Mouse (Mus musculus) hindbrain, embryonic 13.5 days (tissue): Measurements from ENCODE around the gene Ublcp1. TPM values are rescaled to one million over a fixed set of nuclear protein-coding genes. Genes with fewer than 3 reads are reported as not detected.

ENCODE experiments used
- ATAC-seq: fragments of 200-750 bp; cut with Nextera tagmentation; 2 replicates; pipeline ENCODE4 v1.8.0; 2017; ENCODE audit warnings: moderate TSS enrichment; ENCODE audit not compliant: low FRiP score
- H3K27ac ChIP-seq: fragments of 300-500 bp; sonication (generic); 2 replicates; pipeline ENCODE4 v1.5.1; 2015; ENCODE audit warnings: inconsistent platforms, mild to moderate bottlenecking, moderate library complexity
- H3K27me3 ChIP-seq: fragments of 300-500 bp; sonication (generic); 2 replicates; pipeline ENCODE4 v1.6.1; 2015; ENCODE audit warnings: mild to moderate bottlenecking, inconsistent platforms
- H3K36me3 ChIP-seq: fragments of 300-500 bp; sonication (generic); 2 replicates; pipeline ENCODE4 v1.6.1; 2015; ENCODE audit warnings: mild to moderate bottlenecking, inconsistent platforms
- H3K4me1 ChIP-seq: fragments of 300-500 bp; sonication (generic); replicated peaks from 2 replicates; pipeline ENCODE4 v1.6.1; 2015; ENCODE audit warnings: inconsistent platforms
- H3K4me2 ChIP-seq: fragments of 300-500 bp; sonication (generic); 2 replicates; pipeline ENCODE4 v1.6.1; 2015; ENCODE audit warnings: inconsistent platforms, mild to moderate bottlenecking, moderate library complexity
- H3K4me3 ChIP-seq: fragments of 300-500 bp; sonication (generic); 2 replicates; pipeline ENCODE4 v1.5.1; 2015; ENCODE audit warnings: mild to moderate bottlenecking, inconsistent platforms
- H3K9ac ChIP-seq: fragments of 300-500 bp; sonication (generic); 2 replicates; pipeline ENCODE4 v1.6.1; 2015; ENCODE audit warnings: mild to moderate bottlenecking, inconsistent platforms
- H3K9me3 ChIP-seq: fragments of 300-500 bp; sonication (generic); 2 replicates; pipeline ENCODE4 v1.6.1; 2016; ENCODE audit warnings: inconsistent platforms
- WGBS: fragments of 180-500 bp; shearing (Covaris S2); methylation state at CpG from one replicate; pipeline ENCODE4 v1.1.7; 2015; 5-methylcytosine and 5-hydroxymethylcytosine counted together
- polyA plus RNA-seq: library from polyadenylated mRNA; unstranded; fragments of >200 nt; fragmentation: Nextera tagmentation; extraction: Ambion mirVana; gene quantifications from 2 replicates; pipeline ENCODE4 v1.2.1, GENCODE M21; 2015

Ublcp1 gene
- polyA plus RNA-seq, 1 experiment from 2014 or later, result 60.1 TPM

DNA sequence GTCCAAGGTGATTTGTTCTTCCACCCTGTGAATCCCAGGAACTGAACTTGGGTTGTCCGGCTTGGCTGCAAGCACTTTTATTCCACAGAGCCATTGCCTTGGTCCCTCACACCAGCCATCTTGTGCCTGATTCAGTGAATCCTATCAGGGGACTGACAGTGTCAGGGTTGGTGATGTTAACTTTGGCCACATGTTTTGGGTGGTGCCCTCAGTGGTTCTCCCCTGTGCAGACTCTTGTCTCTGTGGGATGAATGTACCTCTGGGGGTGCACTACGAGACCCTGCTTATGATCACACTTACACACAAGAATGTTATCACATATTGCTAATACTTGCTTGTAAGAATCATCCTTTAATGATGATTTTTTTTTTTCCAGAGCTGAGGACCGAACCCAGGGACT, 40.3 kb downstream of the Ublcp1 start:
- Histone ChIP-seq H3K4me2 (no peak overlapping the region), H3K9me3 (no peaks in the 10 kb centered on the region), H3K9ac (no peak overlapping the region), H3K36me3 (no peaks in the 10 kb centered on the region), H3K27ac (no peak overlapping the region), H3K4me3 (no peak overlapping the region), H3K4me1 (no peaks in the 10 kb centered on the region), H3K27me3 (no peaks in the 10 kb centered on the region)
- no peak for ATAC-seq
- 90% methylated on average over 3 of the region's 3 CpGs for WGBS

DNA sequence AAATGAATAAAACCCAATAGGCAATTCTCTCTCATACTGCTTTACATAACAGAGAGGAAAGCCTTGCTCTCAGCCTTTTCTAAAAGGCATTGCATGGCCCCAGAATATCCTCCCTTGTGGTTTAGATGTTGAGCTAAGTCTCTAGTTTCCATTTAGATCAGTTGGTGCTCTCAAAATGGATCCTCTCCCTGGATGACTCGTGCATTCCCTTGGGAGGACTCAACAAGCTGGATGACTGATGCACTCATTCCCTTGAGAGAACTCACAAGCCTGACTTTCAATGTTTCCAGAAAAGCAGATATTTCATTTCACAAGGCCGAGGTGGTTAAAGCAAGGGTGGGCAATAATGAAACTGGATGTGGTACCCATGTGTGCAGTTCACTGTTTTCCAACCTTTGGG, 42.3 kb downstream of the Ublcp1 start:
- Histone ChIP-seq H3K4me2 (no peak overlapping the region), H3K36me3 (no peaks in the 10 kb centered on the region), H3K4me3 (no peak overlapping the region), H3K4me1 (peaks cover 11% of the 10 kb centered on the region), H3K27ac (no peak overlapping the region), H3K27me3 (no peaks in the 10 kb centered on the region), H3K9ac (no peak overlapping the region), H3K9me3 (no peaks in the 10 kb centered on the region)
- no peak for ATAC-seq
- 70% methylated on average over 2 of the region's 2 CpGs for WGBS

DNA sequence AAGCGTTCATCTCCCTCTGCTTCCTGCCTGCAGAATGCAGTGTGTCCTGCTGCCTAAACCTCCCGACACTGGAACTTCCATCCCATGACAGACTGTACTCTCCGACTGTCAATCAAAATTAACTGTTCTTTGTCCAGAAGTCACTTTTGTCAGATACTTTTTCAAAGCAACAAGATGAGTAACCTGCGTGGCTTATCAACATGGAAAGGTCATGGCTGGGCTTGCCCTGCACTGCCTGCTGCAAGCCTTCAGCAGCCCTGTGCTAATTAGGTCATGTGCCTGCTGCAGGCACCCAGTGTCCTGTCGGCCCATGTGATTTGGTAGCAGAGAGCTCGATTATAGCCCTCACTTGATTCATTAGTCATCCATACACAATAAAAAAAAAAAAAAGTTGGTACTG, 44.7 kb downstream of the Ublcp1 start:
- Histone ChIP-seq H3K4me2 (no peak overlapping the region), H3K36me3 (no peaks in the 10 kb centered on the region), H3K27me3 (no peaks in the 10 kb centered on the region), H3K4me1 (peaks cover 15% of the 10 kb centered on the region), H3K9me3 (no peaks in the 10 kb centered on the region), H3K9ac (no peak overlapping the region), H3K27ac (no peak overlapping the region), H3K4me3 (no peak overlapping the region)
- no peak for ATAC-seq
- WGBS, result 72% methylated on average over 6 of the region's 6 CpGs

DNA sequence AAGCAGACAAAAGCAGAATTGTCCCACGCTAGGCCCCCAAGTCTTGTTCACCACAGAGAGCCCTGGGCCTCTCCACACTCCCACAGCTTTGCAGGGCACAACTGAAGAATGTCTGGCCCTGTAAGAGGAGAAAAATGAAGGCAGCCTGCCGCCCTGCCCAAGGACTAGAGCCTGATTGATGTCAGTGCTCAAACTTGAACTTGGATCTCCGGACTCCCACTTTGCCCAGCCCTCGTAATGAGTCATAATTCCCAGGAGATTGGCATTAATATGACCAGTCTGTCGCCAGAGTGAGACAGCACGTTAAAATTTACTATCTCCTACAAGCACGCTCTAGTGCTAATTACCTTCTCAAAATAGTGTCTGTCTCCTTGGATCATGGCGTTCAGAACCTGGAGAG, 45.3 kb downstream of the Ublcp1 start:
- H3K4me1 ChIP-seq, result peaks cover 15% of the 10 kb centered on the region
- no peaks in the 10 kb centered on the region for H3K27me3 ChIP-seq
- H3K9ac ChIP-seq, result no peak overlapping the region
- H3K27ac ChIP-seq, result no peak overlapping the region
- no peaks in the 10 kb centered on the region for H3K9me3 ChIP-seq
- no peaks in the 10 kb centered on the region for H3K36me3 ChIP-seq
- 79% methylated on average over 8 of the region's 8 CpGs for WGBS
- H3K4me2 ChIP-seq, result no peak overlapping the region
- H3K4me3 ChIP-seq, result no peak overlapping the region
- no peak for ATAC-seq

DNA sequence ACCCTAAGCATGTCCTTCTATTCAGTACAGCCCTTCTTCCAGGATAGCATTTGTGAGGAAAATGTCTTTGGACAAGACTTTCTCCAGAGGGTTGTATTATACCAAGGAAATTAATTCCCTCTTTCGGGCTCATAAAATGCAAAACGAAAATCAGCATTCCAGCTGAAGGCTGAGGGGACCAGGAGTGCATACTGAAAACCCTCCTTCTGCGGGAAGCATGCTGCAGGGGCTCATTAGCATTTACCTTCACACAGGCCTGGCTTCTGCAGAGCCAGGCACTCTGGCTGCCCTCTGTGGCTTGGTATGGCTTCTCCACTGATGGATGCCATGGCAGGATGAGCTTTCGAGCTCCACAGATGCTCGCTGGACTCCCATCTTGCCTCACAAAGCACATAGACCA, 46.3 kb downstream of the Ublcp1 start:
- no peaks in the 10 kb centered on the region for H3K36me3 ChIP-seq
- 58% methylated on average over 5 of the region's 5 CpGs for WGBS
- no peak overlapping the region for H3K9ac ChIP-seq
- no peak for ATAC-seq
- H3K4me2 ChIP-seq, result no peak overlapping the region
- H3K4me3 ChIP-seq, result no peak overlapping the region
- peaks cover 15% of the 10 kb centered on the region for H3K4me1 ChIP-seq
- H3K27ac ChIP-seq, result peak overlapping the region; percentile 64
- H3K9me3 ChIP-seq, result no peaks in the 10 kb centered on the region
- H3K27me3 ChIP-seq, result no peaks in the 10 kb centered on the region

DNA sequence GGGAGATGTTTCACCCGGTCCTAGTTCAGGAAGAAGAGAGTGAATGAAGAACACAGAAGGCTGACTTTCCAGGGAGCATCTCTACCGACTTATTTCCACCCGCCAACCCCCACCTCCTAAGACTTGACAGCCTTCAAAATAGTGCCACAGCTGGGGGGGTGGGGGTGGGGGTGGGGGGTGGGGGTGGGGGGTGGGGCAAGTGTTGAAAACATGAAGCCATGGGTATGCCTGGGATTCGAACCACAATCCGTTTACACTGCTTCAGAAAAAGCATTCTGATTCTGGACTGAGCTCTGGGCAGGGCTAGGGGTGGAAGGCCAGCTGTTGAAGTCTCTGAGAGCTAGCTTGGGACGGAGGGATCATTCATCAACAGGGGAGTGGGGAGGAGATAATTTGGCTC, 47.0 kb downstream of the Ublcp1 start:
- H3K4me3 ChIP-seq, result no peak overlapping the region
- H3K4me1 ChIP-seq, result peaks cover 15% of the 10 kb centered on the region
- no peak overlapping the region for H3K9ac ChIP-seq
- no peak for ATAC-seq
- H3K27ac ChIP-seq, result peak overlapping the region; percentile 64; the same call in 1 of the 2 replicates
- no peak overlapping the region for H3K4me2 ChIP-seq
- no peaks in the 10 kb centered on the region for H3K27me3 ChIP-seq
- no peaks in the 10 kb centered on the region for H3K9me3 ChIP-seq
- H3K36me3 ChIP-seq, result no peaks in the 10 kb centered on the region
- 59% methylated on average over 6 of the region's 6 CpGs for WGBS

DNA sequence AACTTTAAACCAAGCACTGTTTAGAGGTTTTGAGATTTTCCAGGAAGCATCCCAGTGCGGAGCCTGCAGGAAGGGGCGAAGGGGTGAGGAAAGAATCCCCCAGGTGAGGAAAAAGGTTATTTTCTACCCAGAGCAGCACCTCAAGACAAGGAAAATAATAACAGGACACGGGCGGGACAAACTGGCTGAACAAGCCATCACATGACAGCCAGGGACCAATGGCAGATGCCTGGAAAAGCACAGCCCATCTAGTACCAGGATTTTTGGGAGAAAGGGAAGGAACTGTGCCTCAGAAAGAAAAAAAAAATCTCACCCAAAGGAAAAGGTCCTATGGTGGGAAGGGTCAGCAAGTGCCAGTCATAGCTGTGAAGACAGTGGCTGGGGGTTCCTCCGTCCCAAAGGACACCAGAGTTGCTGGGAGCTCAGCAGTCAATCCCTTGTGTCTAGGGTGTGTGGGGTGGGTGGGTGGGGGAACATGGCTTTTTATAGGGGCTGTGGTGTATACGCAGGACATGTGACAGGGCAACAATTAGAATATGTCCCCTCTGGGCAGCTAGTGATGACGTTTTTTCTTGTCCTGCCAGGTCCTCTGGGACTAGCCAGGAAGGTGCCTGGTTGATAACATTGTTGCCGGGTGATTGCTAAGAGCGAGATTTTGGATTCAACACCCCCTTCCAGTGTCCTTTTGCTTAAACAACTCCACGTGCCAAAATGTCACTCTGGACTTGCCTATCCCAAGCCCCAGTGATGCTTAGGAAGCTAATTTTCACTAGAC, 47.8 kb downstream of the Ublcp1 start:
- ATAC-seq, result no peak
- 74% methylated on average over 10 of the region's 10 CpGs for WGBS

DNA sequence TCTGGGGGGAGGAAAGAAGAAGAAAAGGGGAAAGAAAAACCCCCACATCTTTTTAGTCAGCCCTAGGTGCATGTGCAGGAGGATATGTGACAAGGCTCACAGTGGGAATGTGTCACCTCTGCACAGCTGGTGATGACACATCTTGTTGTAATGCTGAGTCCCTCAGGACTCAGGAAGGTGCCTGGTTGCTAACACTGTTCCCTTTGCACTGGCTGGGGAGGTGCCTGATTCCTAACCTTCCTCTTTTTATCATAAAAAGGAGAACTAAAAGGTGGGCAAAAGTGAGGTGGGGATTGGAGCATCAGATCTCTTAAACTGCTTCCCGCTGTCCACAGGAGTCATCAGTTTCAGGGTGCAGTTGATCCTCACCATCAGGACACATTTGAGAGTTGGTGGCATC, 52.9 kb downstream of the Ublcp1 start:
- no peak overlapping the region for H3K4me2 ChIP-seq
- H3K9ac ChIP-seq, result no peak overlapping the region
- H3K36me3 ChIP-seq, result no peaks in the 10 kb centered on the region
- 69% methylated on average over 1 of the region's 1 CpGs for WGBS
- no peak for ATAC-seq
- no peak overlapping the region for H3K4me3 ChIP-seq
- no peaks in the 10 kb centered on the region for H3K4me1 ChIP-seq
- H3K27ac ChIP-seq, result no peak overlapping the region
- H3K27me3 ChIP-seq, result no peaks in the 10 kb centered on the region
- no peaks in the 10 kb centered on the region for H3K9me3 ChIP-seq

More for the DNA sequence above, 47.8 kb downstream of the Ublcp1 start:
- Histone ChIP-seq H3K9me3 (no peaks in the 10 kb centered on the region), H3K27me3 (no peaks in the 10 kb centered on the region), H3K4me1 (peaks cover 15% of the 10 kb centered on the region), H3K36me3 (no peaks in the 10 kb centered on the region), H3K4me3 (no peak overlapping the region), H3K27ac (no peak overlapping the region), H3K4me2 (no peak overlapping the region), H3K9ac (no peak overlapping the region)

DNA sequence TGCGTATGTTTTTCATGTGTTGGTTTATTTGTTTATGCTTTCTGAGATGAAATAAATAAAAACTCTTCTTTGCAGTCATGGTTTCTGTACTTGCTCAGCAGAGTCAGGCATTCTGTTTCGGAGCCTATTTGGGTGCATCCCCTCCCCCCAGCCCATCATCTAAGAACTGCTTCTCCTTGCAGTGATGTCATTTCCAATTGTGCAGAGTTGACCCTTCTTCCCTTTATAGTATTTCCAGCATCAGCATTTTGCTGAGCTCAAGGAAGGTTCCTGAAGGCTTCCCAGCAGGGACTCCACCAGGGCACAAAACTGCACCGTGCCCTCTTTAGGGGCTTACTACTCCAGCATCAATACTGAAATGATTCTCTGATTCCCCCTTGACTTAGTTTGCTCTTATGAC, 55.7 kb downstream of the Ublcp1 start:
- Histone ChIP-seq H3K9ac (no peak overlapping the region), H3K27ac (no peak overlapping the region), H3K4me1 (no peaks in the 10 kb centered on the region), H3K27me3 (no peaks in the 10 kb centered on the region), H3K4me2 (no peak overlapping the region), H3K36me3 (no peaks in the 10 kb centered on the region), H3K4me3 (no peak overlapping the region), H3K9me3 (no peaks in the 10 kb centered on the region)
- WGBS, result 78% methylated on average over 3 of the region's 3 CpGs
- ATAC-seq, result no peak

DNA sequence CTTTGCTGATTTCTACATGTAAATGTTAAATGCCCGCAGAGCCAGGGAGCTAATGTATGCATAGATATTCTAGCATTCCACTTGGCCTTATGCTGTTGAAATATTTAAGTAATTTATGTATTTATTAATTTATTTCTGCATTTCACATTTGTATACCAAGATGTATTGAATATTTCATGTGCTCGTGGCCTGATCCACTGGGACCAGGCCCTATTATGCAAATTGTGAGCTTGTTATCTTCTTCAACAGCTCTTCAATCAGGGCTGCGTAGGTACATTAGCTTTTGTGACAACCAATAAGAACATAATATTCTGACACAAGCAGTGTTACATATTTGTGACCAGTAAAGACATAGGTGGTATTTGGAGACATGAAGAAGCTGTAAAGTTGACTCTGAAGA, 56.9 kb downstream of the Ublcp1 start:
- no peaks in the 10 kb centered on the region for H3K9me3 ChIP-seq
- H3K27ac ChIP-seq, result no peak overlapping the region
- H3K36me3 ChIP-seq, result no peaks in the 10 kb centered on the region
- no peaks in the 10 kb centered on the region for H3K27me3 ChIP-seq
- no peak overlapping the region for H3K4me3 ChIP-seq
- no peak overlapping the region for H3K4me2 ChIP-seq
- WGBS, result 66% methylated on average over 3 of the region's 3 CpGs
- peaks cover 4% of the 10 kb centered on the region; the same call in 1 of the 2 replicates for H3K4me1 ChIP-seq
- no peak for ATAC-seq
- H3K9ac ChIP-seq, result no peak overlapping the region

DNA sequence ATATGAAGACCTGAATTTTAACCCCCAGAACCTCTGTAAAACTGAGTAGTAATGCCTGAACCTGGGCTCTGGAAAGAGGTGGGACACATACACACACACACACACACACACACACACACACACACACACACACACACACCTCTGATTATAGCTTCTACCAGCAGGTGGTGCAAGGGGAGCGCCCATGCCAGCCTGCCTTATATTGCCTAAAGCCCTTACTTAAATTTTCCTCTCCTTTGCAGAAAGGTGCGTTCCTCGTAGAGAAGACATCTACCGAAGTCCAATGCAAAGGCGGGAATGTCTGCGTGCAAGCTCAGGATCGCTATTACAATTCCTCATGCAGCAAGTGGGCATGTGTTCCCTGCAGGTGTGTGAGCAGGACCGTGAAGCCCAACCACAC, 58.0 kb downstream of the Ublcp1 start:
- ATAC-seq, result no peak
- Histone ChIP-seq H3K27me3 (no peaks in the 10 kb centered on the region), H3K4me3 (no peak overlapping the region), H3K36me3 (no peaks in the 10 kb centered on the region), H3K4me1 (peaks cover 4% of the 10 kb centered on the region; the same call in 1 of the 2 replicates), H3K27ac (no peak overlapping the region), H3K4me2 (no peak overlapping the region), H3K9me3 (no peaks in the 10 kb centered on the region), H3K9ac (no peak overlapping the region)
- 84% methylated on average over 8 of the region's 8 CpGs for WGBS

DNA sequence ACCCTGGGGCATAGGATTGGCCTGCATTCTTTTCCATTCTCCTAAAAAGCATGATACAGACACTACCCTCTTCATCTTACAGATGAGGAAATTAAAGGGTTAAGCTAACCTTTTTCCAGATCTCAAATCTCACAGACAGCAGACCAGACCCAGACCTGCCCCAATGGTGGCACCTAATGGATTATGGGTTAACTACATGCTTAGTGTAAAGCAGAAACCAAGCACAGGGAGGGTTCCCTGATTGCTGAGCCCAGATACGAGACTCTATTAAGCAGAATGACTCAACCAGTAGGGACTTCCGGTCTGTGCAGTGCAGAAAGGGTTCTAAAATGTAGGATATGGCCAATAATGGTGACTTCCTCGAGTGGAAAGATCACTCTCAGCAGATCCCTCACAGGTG, 59.9 kb downstream of the Ublcp1 start:
- no peak for ATAC-seq
- no peak overlapping the region for H3K9ac ChIP-seq
- H3K36me3 ChIP-seq, result no peaks in the 10 kb centered on the region
- no peak overlapping the region for H3K4me2 ChIP-seq
- H3K4me1 ChIP-seq, result peaks cover 4% of the 10 kb centered on the region; the same call in 1 of the 2 replicates
- no peaks in the 10 kb centered on the region for H3K27me3 ChIP-seq
- no peak overlapping the region for H3K4me3 ChIP-seq
- H3K9me3 ChIP-seq, result no peaks in the 10 kb centered on the region
- no peak overlapping the region for H3K27ac ChIP-seq
- 75% methylated on average over 3 of the region's 3 CpGs for WGBS

DNA sequence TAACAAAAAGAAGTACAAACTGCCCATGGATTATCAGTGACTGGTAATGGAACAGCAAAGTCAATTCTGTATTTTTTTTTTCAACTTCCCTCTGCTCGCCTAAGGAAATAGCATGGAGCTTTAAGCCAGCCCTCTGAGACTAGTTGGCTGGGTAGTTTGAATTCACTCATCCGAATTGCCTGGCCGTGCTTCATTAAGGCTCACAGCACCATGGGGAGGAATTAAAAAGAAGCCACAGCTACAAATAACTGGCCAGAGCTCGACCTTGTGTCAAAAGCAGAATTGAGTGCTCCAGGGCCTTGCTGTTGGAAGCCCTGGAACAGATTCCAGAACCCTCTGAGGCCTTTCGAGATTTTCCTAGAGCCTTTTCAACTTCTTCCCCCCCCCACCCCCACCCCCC, 61.7 kb downstream of the Ublcp1 start:
- no peaks in the 10 kb centered on the region for H3K27me3 ChIP-seq
- peaks cover 4% of the 10 kb centered on the region; the same call in 1 of the 2 replicates for H3K4me1 ChIP-seq
- H3K36me3 ChIP-seq, result no peaks in the 10 kb centered on the region
- WGBS, result 26% methylated on average over 5 of the region's 5 CpGs
- no peak overlapping the region for H3K4me3 ChIP-seq
- H3K9me3 ChIP-seq, result no peaks in the 10 kb centered on the region
- ATAC-seq, result no peak
- no peak overlapping the region for H3K27ac ChIP-seq
- no peak overlapping the region for H3K9ac ChIP-seq
- no peak overlapping the region for H3K4me2 ChIP-seq
